Mouse (Mus musculus) hindlimb bud, embryonic 11.5 days (tissue): ENCODE measurements around the gene Triobp.
"Not testable (repeated sequence)": the region's sequence is repeated elsewhere in the genome, so short reads cannot be mapped to it uniquely, and the experiment has no call there.

ENCODE experiments used
- DNase-seq: peaks from one replicate; pipeline ENCODE4 v3.0.0-alpha.2; 2012; ENCODE audit warnings: low read depth, low spot score; ENCODE audit errors: extremely low spot score

Triobp gene

GRCm38 (mm10) chr15:78998348-78998747 is 50.8 kb downstream of the Triobp start:
- DNase-seq = no peak

DNA sequence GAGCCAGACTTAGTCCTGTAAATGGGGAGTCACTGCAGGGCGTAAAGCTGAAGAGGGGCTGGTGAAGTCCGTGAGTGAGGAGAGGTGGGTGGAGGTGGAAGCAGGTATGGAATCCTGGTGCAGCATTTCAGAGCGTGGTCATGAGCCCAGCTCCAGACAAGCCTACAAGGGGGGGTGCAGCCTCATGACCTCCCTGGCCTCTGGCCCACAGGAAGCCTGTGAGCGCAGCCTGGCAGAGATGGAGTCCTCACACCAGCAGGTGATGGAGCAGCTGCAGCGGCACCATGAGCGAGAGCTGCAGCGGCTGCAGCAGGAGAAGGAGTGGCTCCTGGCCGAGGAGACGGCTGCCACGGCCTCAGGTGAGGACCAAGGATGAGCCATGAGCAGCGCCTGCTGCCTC is 52.1 kb downstream of the Triobp start:
- no peak for DNase-seq

DNA sequence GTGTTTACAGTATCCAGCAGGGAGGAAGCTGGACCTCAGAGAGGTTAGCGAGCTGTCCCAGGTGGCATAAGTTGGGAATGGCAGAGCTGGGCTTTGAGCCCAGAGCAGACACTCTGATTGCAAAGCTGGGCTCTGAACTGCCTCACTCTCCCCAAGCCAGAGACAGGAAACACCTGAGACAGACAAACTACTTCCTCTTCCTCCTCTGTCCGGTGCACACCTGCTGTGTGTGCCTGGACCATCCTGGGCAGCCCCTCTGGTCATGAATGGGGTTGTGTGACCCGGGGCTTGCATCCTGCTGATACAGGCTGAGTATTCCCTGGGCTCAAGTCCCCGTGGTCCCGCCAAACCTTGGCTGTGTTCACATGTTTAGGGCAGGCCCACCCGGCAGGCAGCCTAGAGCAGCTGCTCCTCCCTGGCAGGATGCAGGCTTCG is 52.9 kb downstream of the Triobp start:
- no peak for DNase-seq

- no peak for DNase-seq
These were observed 54.0 kb downstream of the Triobp start for GRCm38 (mm10) chr15:79001559-79001958.

- DNase-seq = no peak
These were observed 54.5 kb downstream of the Triobp start for GRCm38 (mm10) chr15:79002036-79002435.

GRCm38 (mm10) chr15:79003079-79003478 is 55.6 kb downstream of the Triobp start:
- DNase-seq = no peak

DNA sequence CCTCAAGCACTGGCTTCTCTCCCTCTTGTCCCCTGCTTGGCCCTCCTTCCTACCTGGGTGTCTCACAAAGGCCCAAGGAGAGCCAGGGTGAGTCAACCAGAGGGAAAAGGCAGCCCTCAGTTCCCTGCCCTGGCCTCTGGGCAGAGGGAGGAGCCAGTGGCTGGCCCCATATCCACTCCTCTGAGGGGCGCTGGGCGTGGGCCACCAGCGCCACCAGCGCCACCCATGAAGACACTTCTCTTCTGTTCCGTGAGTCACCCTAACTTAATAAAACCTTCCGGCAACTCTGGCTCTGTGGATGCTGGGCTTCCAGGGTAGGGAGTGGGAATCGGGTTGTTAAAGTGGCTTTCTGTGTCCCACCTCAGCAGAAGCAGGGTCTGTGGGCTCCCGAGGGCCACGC is 58.1 kb downstream of the Triobp start:
- DNase-seq = no peak

GRCm38 (mm10) chr15:79006638-79007037 is 59.1 kb downstream of the Triobp start:
- no peak for DNase-seq

DNA sequence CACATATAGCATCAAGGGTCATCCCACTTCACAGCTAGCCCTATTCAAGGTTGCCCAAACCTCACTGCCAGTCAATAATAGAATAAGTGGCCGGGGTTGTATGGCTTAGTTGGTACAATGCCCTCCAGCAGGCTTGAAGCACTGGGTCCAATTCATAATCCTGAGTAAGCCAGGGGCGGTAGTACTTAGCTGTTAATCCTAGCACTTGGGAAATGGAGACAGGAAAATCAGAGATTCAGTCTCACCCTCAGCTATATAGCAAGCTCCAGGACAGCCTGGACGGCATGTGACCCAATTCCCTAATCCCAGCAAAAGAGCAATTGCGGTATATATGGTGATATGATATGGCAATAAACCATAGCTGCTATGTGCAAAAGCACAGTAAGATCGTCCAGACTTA is 59.5 kb downstream of the Triobp start:
- no peak for DNase-seq

GRCm38 (mm10) chr15:79007836-79008235 is 60.3 kb downstream of the Triobp start:
- not testable (repeated sequence) for DNase-seq

DNA sequence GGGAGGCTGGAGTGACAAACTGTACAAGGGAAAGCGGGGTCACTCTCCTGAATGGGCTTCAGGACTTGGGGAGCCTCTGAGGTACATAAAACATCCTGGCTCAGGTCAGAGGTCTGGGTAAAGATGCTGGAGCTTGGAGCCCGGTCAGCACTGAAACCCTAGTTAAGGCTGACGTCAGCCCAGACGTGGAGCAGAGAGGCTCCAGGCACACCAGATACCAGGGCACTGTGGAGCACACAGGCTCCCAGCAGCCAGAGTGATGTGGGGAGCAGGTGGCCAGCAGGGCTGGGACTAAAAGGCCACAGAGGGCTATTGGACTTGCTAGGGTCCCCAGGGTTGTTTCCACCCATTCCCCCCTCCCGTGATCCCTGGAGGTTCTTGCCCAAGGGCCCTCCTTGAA is 62.2 kb downstream of the Triobp start:
- no peak for DNase-seq

- DNase-seq = no peak
These were observed 64.0 kb downstream of the Triobp start for GRCm38 (mm10) chr15:79011550-79011949.

GRCm38 (mm10) chr15:79013382-79013781 is 65.9 kb downstream of the Triobp start:
- DNase-seq = no peak

GRCm38 (mm10) chr15:79018191-79018590 is 70.7 kb downstream of the Triobp start:
- no peak for DNase-seq

DNA sequence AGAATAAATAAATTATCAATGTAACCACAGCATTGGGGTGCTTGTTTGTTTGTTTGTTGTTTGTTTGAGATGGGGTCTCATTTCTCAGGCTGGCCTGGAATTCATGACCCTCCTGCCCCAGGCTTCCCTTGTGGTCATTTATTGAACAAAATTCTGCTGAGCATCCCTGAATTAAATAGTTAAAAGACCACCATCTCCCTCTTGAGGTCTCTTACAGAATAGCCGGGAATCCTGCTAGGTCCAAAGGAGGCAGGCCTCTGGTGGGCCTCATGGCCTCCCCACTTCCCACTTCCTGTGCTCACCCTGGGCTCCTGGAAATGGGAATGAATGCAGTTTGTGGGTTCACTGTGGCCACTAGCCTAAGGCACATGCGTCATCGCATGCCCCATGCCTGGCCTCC is 71.4 kb downstream of the Triobp start:
- no peak for DNase-seq

DNA sequence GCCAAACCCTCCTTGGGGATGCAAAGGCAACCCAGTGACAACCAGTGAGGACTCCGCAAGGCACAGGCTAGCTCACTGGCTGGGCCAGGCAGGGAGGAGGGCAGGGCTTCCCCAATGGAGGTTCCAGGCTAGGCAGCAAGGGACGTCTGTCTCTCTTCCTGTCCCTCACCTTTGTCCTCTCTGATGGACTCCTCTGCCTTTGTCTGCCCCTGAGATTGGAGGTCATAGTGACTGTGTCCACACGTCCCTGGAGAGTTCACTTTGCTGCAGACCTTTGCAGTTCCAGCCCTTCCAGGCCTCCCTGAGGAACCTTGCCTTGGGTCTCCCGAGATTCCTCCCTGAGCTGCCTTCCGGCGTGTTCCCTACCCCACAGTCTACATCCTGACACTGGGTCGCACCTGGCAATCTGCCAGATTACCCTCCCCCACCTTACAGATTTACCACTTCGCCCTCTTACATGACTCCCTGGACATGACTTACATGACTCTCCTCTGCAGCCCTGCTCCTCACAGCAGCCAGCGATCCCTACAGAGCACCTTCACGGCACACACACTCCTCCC is 75.2 kb downstream of the Triobp start:
- no peak for DNase-seq

- no peak for DNase-seq
These were observed 75.8 kb downstream of the Triobp start for GRCm38 (mm10) chr15:79023366-79023765.

DNA sequence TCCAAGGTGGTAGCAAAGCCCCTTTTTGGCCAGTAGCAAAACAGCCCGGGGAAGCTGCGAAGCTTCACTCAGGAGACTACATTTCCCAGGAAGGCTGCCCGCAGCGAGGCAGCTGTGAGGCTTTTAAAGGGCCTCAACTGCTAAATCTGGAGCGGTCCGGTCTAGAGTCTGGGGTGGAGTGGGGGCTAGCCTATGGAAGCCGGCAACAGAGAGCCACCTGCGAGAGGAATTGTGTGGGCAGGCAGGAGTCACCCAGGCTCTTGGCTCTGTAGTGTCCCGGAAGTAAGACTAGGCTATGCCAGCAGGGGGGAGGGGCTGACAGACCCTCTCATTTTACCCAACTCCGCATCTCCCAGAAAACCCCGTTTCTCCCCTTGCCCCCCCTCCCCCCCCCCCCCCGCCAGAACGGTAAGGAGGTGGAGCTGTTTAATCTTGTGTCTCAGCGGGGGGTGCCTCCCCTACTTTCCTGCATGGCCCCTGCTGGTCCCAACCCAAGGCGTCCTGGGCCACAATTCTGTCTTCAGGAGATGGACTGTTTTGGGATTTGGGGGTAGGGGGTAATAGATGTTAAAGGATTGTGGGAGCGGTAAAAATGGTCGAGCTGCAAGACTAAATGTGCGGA is 78.3 kb downstream of the Triobp start:
- no peak for DNase-seq

DNA sequence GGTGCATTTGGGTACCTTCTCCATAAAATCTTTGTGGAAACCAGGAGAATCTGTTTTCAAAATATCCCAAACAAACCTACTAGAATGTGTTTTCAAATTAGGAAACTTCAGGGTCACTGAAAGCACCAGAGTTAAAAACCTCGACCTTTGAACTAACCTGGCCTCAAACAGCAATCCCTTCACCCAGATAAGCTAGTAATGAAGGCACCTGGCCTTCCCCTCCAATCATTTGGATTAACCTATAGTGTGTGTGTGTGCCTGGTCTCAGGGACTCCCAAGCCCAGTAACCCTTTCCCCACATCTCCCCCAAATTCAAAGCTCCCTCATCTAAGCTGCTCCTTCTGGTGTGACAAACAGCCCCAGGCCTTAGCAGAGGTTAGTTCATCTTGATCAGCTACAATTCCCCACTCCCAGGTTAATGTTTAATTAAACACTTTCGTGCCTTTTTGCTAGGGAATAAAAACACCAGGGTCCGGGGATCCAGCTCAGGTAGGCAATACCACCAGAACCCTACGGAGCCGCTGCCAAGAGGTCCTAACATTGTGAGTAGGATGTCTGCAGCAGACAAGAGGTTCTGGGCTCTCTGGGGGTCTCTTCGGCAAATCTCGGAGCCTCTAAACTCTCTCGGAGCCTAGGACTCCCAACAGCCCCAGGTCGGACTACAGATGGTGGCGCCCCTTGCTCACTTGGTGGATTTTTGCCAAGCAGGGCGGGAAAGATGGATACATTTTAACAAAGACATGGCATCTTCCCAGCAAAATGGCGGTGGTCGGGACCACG is 79.2 kb downstream of the Triobp start:
- no peak for DNase-seq

DNA sequence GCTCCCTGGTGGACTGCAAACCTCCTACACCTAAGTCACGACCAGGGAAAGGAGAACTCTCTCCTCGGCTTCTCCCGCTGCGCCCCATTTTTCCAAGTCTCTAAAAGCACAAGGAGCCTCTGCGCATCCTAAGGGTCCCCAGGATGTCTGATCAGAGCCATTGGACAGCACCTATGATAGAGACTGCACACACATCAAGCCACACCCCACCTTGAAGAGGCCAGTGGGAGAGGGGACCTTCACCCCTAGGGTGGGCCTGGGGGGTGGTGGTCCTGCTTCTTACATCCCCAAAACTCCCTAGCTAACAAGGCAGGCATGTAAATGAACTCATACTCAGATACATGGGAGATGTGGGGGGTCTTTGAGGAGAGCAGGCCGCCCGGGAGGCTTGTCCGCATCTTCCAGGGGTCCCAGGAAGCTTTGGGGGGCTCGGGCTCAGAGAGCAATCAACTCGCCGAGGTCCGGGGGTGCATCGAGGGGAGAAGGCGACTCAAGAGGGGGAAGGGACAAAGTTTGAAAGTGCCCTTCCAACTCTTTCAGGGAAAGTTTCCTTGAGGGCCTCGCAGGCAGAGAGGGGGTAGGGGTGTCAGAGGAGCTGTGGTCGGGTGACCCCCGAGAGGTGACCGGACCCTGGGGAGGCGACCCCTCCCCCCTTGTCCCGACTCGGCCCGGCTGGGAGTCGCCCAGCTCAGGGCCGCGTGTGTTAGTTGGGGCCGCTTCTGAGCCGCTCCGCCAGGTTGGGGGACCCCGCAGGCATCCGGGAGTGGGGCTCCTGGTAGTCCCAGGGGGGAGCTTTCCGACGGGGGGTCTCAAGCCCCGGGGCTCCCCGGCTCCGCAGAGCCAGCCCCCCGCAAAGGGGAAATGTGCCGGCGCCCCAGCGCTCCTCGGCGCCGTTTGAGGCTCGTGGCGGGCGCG is 80.0 kb downstream of the Triobp start:
- DNase-seq = no peak

DNA sequence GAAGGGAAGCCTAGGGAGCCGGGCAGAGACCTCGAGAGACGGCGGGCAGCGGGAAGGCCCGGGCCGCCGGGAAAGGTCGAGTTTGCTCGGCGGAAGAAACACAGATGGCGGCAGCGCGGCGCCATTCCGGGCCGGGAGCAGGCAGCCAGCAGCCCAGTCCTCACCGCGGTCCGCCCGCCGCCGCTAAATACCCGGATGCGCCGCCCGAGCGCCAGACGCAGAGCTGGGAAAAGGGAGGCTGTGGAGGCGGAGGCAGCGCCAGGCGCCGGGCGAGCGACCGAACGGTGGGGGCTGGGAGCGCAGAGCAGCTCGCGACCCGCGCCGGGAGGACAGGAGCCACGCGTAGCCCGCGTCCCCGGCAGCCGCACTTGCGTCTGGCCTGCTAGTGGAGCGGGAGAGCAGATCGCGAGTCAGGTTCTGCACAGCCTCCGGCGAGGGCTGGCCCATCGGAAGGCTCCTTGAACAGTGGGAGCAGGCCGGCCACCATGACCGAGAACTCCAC is 80.8 kb downstream of the Triobp start, which contains the start of gene H1f0:
Gene H1f0, plus strand, starts transcription at position 214 of the 502 bp plus-strand sequence.
- no peak for DNase-seq
